Mouse (Mus musculus) granulocyte monocyte progenitor cell, adult 5-6 weeks (primary cell): ENCODE measurements at regions not wholly inside any gene's neighbourhood (a gene's known extent, or its start where the extent isn't known, plus 50 kb on each side); places are given as distances from the start of the nearest gene placed in this dataset.
"Not testable (repeated sequence)": the region's sequence is repeated elsewhere in the genome, so short reads cannot be mapped to it uniquely, and the experiment has no call there.

ENCODE experiments used
- ATAC-seq: replicated peaks from 2 replicates; pipeline ENCODE4 v1.8.0; 2016; ENCODE audit warnings: mild to moderate bottlenecking, moderate TSS enrichment, inconsistent platforms; ENCODE audit not compliant: poor library complexity, severe bottlenecking

GRCm38 (mm10) chr16:12699557-12699956 lies 409.9 kb upstream of the Ercc4 start:
- ATAC-seq = no peak

- no peak for ATAC-seq
Observed at GRCm38 (mm10) chr16:12700088-12700487, 409.4 kb upstream of the Ercc4 start.

DNA sequence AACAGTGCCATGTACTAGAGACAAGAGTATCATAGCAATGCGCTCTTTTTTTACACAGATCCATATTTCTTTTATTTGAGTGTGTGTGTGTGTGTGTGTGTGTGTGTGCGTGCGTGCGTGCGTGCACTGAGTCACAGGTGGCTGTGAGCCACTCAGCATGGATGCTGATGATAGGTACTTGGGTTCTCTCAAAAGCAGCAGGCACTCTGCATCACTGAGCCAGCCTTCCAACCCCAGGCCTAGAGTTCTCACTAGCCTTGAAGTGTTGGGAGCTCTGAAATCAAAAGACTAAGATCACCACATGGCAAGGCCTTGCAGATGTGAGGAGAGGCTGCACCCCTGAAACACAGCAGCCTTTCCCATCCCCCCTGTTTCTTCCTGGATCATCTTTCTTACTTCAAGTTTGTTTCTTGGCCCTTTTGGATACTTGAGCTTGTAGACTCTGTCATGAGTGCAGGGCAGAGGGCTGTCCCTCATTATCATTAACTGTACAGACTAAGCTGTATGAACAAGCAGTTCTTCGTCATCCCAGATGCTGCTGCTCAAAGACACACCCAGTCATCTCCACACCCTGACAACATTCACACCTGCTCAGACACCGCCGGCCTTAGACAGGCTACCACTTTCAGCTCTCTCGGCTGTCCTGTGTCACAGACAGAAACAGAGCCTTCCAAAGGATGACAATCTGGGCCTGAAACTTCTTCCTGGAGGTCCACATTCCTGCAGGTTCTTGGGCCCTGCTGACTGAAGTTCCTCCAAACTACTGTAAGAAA lies 405.5 kb upstream of the Ercc4 start:
- ATAC-seq = no peak

DNA sequence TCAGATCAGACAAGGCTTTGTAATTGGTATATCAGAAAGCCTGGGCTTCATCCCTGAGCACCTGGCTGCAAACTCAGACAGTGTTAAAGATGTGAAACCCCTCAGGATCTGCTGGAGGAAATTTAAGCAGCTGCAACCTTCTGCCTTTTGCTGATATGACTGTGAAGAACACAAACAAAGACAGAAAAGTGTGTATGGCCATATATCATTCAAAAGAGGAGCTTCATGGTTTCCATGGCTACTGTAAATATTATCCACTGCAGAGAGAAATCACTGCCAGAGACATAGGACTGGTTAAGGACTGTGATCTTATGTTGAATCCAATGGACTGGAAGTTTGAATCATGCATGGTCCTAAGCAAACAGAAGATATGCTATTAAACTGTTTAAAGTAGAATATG lies 402.6 kb upstream of the Ercc4 start:
- ATAC-seq = no peak

DNA sequence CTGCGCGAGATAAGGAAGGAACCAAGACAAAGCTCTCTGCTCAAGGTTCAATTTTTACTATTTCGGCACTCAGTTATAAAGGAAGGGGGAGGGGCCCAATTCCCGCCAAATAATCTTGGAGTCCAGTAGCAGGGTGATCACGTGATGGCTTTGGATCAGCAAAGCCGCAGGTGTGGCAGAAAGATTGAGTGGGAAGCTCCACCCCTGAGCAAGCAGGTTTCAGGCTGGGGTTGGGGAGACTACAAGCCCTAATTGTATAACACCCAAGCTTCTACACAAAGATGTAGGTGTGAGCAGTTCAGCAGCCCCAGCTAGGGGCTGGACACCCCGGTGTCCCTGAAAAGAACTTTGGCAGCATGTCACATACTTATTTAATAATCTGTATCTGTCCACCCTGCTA lies 388.1 kb upstream of the Ercc4 start:
- ATAC-seq = not testable (repeated sequence)

DNA sequence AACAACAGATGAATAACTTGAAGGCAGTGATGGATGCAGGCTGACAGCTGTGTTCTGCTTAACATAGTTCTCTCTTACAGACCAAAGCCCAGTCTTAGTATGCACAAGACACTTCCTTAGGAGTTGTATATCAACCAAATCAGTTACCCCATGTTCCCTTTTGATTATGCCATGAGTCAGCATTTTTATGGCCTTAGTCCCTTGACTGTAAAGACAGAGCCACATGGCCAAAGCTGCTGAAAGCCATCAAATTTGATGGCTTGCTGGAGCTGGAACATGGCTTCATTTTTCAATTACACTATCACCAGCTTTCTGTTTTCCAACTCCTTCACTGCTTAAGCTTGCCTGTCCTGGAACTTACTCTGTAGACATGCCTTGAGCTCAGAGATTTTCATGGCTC lies 383.4 kb upstream of the Ercc4 start:
- ATAC-seq = no peak

DNA sequence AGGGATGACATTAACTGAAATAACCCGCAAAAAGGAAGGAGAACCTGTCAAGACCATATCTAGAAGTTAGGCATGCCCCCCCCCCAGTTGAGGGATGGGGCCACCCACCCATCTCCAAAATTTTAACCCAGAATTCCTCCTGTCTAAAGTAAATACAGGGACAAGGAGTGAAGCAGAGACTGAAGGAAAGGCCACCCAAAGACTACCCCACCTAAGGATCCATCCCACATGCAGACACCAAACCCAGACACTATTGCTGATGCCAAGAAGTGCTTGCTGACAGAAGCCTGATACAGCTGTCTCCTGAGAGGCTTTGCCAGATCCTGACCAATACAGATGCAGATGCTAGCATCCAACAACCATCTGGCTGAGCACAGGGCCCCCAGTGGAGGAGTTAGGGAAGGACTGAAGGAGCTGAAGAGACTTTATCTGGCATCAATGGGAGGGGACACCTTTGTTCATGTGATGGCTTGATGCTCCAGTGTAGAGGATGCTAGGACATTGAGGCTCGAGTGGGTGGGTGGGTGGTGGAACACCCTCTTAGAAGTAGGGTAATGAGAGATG lies 379.2 kb upstream of the Ercc4 start:
- not testable (repeated sequence) for ATAC-seq

DNA sequence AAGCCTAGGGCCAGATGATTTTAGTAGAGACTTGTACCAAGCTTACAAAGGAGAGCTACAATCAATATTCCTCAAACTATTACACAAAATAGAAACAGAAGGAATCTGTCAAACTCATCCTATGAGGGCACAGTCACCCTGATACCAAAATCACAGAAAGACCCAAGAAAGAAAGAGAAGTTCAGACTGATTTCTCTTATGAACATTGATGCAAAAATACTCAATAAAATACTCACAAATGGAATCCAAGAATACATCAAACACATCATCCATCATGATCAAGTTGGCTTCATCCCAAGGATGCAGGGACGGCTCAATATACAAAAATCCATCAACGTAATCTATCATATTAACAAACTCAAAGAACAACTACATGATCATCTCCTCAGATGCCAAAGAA lies 377.9 kb upstream of the Ercc4 start:
- no peak for ATAC-seq

- ATAC-seq = no peak
Observed at GRCm38 (mm10) chr16:12742472-12742871, 367.0 kb upstream of the Ercc4 start.

DNA sequence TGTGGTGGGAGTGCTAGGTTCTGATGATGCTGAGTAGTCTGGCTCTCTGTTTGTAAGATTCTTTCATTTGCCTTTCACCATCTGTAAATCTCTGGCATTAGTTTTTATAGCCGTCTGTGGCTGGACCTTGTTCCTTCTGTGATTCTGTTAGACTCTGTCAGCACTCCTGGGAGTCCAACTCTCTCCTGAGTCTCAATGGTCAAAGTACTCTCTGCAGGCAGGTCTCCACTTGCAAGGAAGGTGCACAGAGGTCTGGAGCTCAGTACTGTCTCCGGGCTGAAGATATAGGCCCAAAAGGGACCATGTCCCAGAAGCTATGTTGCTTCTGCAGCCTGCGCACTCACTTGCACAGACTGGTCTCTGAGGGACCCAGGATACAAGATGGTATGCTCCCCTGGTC lies 356.3 kb upstream of the Ercc4 start:
- ATAC-seq = no peak

- no peak for ATAC-seq
Observed at GRCm38 (mm10) chr16:12754361-12754760, 355.1 kb upstream of the Ercc4 start.

DNA sequence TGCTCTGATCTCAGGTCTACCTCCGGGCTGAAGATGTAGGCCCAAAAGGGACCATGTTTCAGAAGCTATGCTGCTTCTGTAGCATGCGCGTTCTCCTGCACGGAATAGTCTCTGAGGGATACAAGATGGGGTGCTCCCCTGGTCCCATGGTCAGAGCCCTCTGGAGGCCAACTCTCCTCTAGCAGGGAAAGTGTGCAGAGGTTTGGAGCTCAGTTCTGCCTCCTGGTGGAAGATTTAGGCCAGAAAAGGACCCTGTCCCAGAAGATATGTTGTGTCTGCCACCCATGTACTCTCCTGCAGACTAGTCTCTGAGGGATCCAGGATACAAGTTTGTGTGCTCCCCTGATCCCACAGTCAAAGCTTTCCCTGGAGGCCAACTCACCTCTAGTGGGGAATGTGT lies 350.9 kb upstream of the Ercc4 start:
- ATAC-seq = no peak

GRCm38 (mm10) chr16:12764166-12764565 lies 345.3 kb upstream of the Ercc4 start:
- ATAC-seq = peak; percentile 80

DNA sequence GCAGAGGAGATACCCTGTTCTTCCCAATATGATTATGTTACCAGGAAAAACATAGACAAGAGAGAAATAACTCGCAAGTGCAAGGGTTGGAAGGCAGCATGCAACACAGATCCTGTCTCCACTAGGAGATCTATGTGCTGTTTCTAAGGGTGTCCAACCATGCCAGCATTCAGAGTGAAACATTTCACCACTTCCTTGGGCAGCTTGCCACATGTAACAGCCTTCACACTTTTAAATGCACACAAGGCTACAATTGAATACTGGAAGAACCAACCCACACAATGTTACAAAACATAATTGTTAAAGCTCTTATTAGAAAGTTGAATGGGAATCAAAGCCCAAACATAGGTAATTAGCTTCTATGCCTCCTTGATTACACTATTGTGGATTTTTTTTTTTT lies 344.9 kb upstream of the Ercc4 start:
- peak; percentile 68 for ATAC-seq

DNA sequence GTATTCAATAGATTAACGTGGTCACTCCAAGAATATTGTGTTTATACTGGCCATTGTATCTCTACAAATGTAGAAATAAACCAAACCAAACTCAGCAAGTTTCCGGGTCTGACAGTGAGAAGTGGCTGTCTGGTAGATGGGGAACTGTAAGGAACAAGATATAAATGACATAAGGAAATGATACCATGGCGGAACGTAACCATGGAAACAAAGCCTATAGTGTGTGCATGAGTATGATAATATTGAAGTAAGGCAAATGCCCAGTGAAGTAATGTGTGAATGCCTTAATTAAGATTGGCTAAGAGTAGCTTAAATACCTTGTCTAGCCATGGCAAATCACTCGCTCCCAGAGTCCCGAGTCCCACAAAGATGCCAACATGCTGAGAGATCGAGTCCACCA lies 342.6 kb upstream of the Ercc4 start:
- ATAC-seq = peak; percentile 54

DNA sequence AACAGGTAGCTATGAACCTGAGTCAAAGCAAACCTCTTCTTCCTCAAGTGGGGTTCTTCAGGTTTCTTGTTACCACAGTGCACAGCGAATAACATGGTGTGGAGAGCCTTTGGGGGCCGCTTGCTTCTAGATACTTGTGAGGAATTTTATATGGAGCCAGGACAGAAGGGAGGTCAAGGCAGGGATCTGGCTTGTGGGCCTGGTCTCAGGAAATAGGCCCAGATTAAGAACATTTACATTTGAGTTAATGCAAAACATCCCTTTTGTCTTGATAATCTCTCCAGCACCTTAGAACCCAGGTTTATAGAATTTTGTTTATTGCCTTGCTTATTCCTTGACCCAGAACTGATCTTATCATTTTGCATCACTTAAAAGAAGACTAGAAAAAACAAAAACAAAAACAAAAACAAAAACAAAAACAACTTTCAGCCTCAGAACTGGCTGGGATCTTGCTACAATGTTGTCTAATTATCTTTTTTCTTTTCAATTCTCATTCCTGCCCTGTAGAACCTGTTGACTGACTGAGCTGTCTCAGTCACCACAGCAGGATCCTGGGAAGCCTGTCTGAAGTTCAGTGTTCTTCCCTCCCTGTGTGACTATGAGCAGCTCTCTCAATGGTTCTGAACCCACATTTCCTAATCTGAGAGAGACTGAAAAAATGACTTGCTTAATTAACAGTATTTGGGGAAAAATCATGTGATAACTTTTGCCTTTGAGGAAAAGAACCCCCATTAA lies 341.2 kb upstream of the Ercc4 start:
- no peak for ATAC-seq

GRCm38 (mm10) chr16:12770482-12770881 lies 339.0 kb upstream of the Ercc4 start:
- no peak for ATAC-seq

DNA sequence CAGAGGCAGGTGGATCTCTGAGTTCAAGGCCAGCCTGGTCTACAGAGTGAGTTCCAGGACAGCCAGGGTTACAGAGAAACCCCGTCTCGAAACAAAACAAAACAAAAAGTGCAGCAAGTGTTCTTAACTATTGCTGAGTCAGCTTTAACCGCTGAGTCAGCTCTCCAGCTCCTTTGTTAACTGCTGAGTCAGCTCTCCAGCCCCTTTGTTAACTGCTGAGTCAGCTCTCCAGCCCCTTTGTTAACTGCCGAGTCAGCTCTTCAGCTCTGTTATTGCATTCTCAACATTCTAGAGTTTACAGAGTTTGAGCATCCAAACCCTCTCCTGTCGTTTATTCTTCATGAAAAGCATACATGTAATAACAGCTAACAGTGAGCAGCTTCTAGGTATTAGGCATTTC lies 336.9 kb upstream of the Ercc4 start:
- ATAC-seq = no peak

DNA sequence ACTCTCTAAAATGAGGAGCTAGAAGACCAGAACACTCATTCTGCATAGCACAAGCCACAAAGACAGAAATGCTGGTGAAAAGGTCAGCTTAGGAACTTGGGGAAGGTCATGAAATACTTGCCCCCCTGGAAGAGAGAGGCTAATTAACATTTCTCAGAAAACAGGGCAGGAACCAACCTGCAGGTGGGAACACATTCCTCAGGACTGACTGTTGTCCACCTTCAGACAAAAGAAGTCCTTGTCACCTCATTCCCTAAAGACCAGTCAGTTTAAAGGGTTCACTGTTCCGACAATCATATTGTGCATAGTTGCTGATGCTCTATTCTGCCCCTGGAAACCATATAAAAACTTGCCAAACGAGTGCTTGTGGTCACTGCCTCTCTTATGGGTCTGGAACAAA lies 333.6 kb upstream of the Ercc4 start:
- ATAC-seq = no peak

DNA sequence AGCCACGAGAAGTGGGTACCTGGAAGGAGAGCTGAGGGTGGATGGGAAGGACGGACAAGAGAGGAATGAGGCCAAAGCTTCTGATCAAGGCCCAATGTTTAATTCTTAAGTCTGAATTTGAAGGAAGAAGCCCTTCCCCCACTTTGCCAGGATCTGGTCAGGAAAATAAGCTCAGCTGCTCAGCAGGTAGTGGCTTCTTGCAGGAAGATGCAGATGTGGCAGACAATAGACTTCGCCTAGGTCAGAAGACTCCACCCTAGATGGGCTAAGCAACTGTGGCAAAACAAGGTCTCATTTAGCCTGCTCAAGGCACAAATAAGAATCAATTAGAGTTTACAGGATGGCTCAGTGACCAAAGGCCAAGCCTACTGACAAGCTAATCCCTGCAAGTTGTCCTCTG lies 330.4 kb upstream of the Ercc4 start:
- no peak for ATAC-seq

DNA sequence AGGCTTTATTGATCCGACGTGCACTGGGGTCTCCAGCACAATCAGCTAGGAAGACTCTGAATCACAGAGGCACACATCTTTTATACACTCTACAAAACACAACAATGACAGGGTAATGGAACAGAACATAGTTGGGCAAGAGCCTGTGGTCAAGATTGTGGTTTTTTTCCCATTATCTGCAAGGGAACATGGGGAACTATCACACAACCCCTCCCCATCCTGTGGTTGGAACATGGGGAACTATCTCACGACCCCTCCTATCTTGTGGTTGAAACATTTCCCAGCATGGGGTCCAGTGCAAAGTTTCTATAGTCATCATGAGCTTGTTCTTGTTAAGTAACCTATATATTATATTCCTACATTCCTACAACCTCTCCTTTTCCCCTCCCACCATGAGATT lies 328.8 kb upstream of the Ercc4 start:
- ATAC-seq = peak; percentile 98

DNA sequence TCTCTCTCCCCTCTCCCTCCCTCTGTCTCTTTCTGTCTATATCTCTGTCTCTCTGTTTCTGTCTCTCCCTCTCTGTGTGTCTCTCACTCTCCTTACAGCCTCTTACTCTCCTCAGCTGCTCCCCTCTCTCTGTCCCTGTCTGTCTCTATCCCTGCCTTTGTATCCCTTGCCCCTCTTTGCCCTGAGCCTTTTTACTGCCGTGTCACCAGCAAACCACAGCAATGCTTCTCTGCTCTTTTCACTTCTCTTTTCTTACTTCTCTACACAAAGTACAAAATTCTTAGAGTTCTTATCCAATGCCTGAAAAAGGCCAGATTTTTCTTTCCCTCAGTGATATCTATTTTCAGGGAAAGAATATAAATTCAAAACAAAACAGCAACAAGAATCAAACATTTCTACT lies 323.7 kb upstream of the Ercc4 start:
- ATAC-seq = peak; percentile 67
